Mouse (Mus musculus) cerebellum, adult 2 months (tissue): ENCODE data around the gene Ap1m1. TPM values are rescaled to one million over a fixed set of nuclear protein-coding genes. Genes with fewer than 3 reads are reported as not detected.

ENCODE experiments used
- DNase-seq, 2 experiments: peaks; one replicate each; pipeline ENCODE4 v3.0.0; 2021
- H3K27ac ChIP-seq: fragments of 200-500 bp; 2 replicates; pipeline ENCODE4 v1.5.1; 2012; ENCODE audit warnings: low read length, control low read depth, inconsistent platforms; ENCODE audit not compliant: insufficient read depth
- H3K27me3 ChIP-seq: fragments of 200-500 bp; 2 replicates; pipeline ENCODE4 v1.6.1; 2012; ENCODE audit warnings: inconsistent platforms, mild to moderate bottlenecking, low read length, moderate library complexity; ENCODE audit not compliant: control insufficient read depth, insufficient read depth
- H3K4me1 ChIP-seq: fragments of 200-500 bp; 2 replicates; pipeline ENCODE4 v1.6.1; 2011; ENCODE audit warnings: low read length; ENCODE audit not compliant: control insufficient read depth, insufficient read depth
- H3K4me3 ChIP-seq: fragments of 200-500 bp; replicated peaks from 2 replicates; pipeline ENCODE3; 2011; ENCODE audit warnings: mild to moderate bottlenecking, low read depth, low read length, control low read depth; ENCODE audit not compliant: insufficient read depth
- CTCF ChIP-seq: fragments of 200-500 bp; IDR thresholded peaks from 2 replicates; pipeline ENCODE4 v1.5.1; 2011; ENCODE audit warnings: low read depth, mild to moderate bottlenecking, control low read depth, low read length, moderate library complexity, borderline replicate concordance; ENCODE audit not compliant: insufficient read depth
- POLR2A ChIP-seq: fragments of 200-500 bp; IDR thresholded peaks from 2 replicates; pipeline ENCODE4 v1.6.1; 2011; ENCODE audit warnings: low read length, control low read depth, borderline replicate concordance; ENCODE audit not compliant: insufficient read depth
- WGBS: fragments of 180-500 bp; shearing (Covaris S2); methylation state at CpG from one replicate; pipeline ENCODE4 v1.1.7; 2018; 5-methylcytosine and 5-hydroxymethylcytosine counted together
- polyA plus RNA-seq: library from polyadenylated mRNA; depleted of rRNA; stranded (reverse); fragments of >200 nt; gene quantifications from 2 replicates; pipeline ENCODE4 v1.2.3, GENCODE M21; 2012; rRNA removed

The Ap1m1 gene
- polyA plus RNA-seq, 1 experiment, result 112 TPM

DNA sequence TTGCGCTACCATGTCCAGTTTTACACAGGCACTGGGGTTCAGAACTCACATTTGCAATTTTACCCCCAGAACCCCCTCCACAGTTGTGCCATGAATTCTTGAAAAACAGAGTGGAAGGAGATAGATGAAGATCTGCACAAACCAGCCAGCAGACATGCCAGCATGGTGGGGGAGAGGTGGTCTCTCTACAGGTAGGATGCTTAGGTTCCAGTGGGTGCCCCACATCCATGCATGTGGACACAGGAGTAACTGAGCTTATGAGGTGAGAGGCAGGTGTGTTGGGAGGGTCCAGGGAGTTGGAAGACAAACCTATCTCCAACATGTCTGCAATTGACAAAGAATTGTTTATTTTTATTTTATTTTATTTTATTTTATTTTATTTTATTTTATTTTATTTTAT lies 59.1 kb downstream of the Ap1m1 start:
- 100% methylated on average over 1 of the region's 1 CpGs for WGBS
- Histone ChIP-seq H3K27me3 (no peaks in the 10 kb centered on the region), H3K27ac (no peak overlapping the region), H3K4me1 (peaks cover 9% of the 10 kb centered on the region; the same call in 1 of the 2 replicates), H3K4me3 (no peak overlapping the region)
- no peak for DNase-seq
- TF ChIP-seq CTCF (no peak), POLR2A (no peak)

DNA sequence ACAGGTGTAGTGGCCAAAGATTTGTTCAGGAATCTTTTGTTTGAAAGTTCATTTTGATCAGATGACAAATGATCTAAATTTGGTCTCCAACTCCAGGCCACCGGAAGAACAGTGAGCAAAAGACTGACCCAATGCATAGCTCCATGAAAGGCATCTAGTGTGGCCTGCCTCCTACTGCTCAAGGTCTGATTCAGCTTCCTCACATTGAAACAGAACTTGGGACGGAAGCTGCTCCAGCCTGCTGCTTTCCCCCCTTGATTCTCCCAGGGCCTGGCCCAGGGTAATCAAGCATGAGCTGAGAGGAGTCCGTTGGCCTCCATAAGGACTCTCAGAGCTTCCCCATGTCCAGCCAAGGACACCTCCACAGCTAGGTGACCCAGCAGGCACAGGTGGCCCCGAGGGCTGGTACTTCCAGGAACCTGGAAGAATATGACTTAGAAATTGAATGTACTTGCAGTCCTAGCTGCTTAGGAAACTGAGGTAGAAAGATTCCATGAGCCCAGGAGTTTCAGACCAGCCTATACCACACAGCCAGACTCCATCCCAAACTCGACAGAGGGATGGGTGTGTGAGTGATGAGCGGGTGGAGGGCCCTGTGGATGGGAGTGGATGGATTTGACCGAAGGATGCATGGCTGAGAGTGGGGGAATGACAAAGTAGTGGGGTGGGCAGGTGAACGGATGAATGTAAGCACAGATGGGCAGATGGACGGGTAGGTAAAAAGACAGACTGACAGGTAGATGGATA lies 61.0 kb downstream of the Ap1m1 start:
- 76% methylated on average over 9 of the region's 9 CpGs for WGBS
- H3K4me1 ChIP-seq, result no peaks in the 10 kb centered on the region; the same call in 1 of the 2 replicates
- TF ChIP-seq CTCF (no peak), POLR2A (no peak)
- H3K4me3 ChIP-seq, result no peak overlapping the region
- no peaks in the 10 kb centered on the region for H3K27me3 ChIP-seq
- H3K27ac ChIP-seq, result no peak overlapping the region
- DNase-seq, result no peak

DNA sequence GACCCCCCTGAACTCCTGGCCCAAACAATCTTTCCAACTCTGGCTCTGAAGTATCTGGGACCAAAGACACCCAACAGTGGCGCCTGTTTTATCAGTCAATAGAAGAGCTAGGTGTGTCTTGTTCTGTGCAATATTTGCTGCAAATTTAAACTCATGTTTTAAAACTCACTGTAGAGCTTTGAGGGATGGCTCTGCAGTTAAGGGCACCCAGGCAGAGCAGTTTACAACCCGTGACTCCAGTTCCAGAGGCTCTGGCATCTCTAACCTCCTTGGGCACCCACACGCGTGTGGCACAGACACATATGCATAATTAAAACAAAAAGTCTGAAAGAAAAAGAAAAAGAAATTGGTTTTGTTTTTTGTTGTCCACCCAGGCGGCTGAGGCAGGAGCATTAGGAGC lies 61.7 kb downstream of the Ap1m1 start:
- WGBS, result 87% methylated on average over 5 of the region's 5 CpGs
- Histone ChIP-seq H3K4me3 (no peak overlapping the region), H3K27me3 (no peaks in the 10 kb centered on the region), H3K4me1 (no peaks in the 10 kb centered on the region), H3K27ac (no peak overlapping the region)
- DNase-seq, result no peak
- TF ChIP-seq CTCF (no peak), POLR2A (no peak)

DNA sequence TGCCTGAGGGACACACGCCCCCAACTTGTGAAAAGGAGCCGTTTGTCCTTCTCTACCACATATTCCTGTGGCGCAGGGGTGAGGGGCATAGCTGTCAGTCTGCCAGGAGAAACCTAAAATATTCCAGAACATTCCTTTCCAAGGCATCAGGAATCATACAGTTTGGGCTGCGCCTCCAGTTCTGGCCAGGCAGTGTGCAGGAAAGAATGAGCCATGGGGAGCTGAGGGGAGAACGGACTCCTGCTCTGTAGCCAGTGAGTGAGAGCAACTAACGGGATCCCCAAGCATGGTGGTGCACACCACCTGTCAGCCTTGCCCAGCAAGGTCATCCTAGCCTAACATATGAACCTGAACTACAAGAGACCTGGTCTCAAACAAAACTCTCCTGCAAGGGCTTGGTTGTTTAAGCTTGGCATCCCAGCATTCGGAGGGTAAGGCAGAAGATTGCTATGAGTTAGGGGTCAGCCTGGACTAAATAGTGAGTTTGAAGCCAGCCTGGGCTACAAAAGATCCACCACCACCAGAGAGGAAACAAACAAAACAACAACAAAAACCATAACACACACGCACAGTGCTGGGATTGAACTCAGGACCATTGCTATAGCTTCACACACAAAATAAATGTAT lies 63.3 kb downstream of the Ap1m1 start:
- DNase-seq, result no peak
- no peak overlapping the region for H3K4me3 ChIP-seq
- no peaks in the 10 kb centered on the region for H3K4me1 ChIP-seq
- TF ChIP-seq POLR2A (no peak), CTCF (no peak)
- H3K27ac ChIP-seq, result no peak overlapping the region; the same call in 1 of the 2 replicates
- no peaks in the 10 kb centered on the region for H3K27me3 ChIP-seq
- 64% methylated on average over 8 of the region's 8 CpGs for WGBS

DNA sequence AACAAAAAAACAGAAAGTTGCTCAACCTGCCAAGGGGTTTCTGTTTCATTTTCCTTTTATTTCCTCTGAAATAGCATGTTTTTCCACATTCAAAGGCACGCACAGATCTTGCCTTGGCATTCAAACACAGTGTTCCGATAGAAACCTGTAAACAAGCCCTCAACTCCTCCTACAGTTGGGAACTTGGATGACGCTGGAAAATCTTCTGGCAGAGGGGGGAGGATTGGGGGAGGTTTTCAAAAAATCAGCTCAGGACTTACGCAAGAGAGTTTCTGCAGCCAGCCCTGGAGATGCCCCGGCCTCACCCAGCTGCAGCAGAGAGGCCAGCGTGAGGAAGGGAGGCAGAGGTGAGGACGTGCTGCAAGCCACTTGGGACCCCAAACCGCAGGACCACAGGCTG lies 63.8 kb downstream of the Ap1m1 start:
- no peaks in the 10 kb centered on the region for H3K27me3 ChIP-seq
- no peak overlapping the region for H3K4me3 ChIP-seq
- no peaks in the 10 kb centered on the region for H3K4me1 ChIP-seq
- WGBS, result 63% methylated on average over 8 of the region's 8 CpGs
- TF ChIP-seq CTCF (no peak), POLR2A (no peak)
- DNase-seq, result no peak
- H3K27ac ChIP-seq, result no peak overlapping the region

DNA sequence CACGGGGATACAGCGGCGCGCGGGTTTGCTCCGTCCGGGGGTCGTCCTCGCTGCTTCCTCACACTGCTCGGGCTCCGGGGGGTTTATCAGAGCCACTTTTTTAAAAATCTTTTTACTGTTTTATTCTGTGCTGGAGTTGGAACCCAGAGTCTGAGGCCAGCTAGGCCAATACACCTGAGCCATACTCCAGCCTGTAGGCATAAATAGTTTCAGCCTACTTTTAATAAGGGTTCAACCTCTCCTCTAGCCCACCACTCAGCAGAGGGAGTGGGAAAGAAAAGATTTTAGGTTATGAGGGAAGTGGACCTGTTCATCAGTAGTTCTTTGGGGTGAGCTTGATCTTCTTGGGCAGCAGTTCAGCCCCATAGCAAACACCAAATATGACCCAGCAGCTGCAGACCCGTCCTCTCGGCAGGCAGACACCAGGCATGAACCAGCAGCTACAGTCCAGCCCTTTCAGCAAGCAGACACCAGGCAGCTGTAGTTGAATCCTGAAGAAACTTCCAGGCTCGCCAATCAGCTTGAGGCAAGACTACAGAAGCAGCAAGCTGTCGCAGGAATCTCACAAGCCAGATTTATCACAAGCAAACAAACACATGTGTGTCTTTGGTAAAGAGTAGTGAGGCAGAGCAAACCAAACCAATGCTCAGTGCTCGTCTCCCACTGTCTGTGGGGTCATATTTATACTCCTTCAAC lies 65.5 kb downstream of the Ap1m1 start, which contains the start of gene Gm10282:
Gene Gm10282 (minus strand): TSS at position 51 of the 696 bp plus-strand sequence.
- H3K4me3 ChIP-seq, result no peak within 1 kb of the TSS
- no peak within 1 kb of the TSS for H3K27ac ChIP-seq
- WGBS, result 75% methylated on average over 16 of the region's 16 CpGs
- no peaks in the 10 kb centered on the region for H3K27me3 ChIP-seq
- no peak for DNase-seq
- TF ChIP-seq CTCF, result no peak
- no peak for TF ChIP-seq POLR2A
- no peaks in the 10 kb centered on the region for H3K4me1 ChIP-seq

DNA sequence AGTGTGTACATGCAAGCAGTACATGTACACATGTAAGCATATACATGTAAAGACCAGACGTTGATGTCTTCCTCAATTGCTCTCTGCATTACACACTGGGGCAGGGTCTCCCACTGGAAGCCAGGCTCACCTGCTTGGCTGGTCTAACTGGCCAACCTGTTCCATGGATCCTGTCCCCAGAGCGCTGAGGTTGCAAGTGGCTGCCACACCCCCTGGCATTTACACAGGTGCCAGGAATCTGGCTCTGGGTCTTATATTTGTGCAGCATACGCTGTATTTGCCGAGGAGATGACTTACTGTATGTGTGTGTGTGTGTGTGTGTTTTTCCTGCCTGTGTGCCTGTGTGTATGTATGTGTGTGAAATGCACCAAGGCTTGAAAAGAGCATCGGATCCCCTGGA lies 67.1 kb downstream of the Ap1m1 start:
- H3K4me1 ChIP-seq, result peaks cover 4% of the 10 kb centered on the region
- TF ChIP-seq POLR2A (no peak), CTCF (no peak)
- no peak for DNase-seq
- no peak overlapping the region for H3K27ac ChIP-seq
- no peaks in the 10 kb centered on the region for H3K27me3 ChIP-seq
- no peak overlapping the region for H3K4me3 ChIP-seq
- 89% methylated on average over 5 of the region's 5 CpGs for WGBS

Other genes starting within 250 kb of the Ap1m1 start
- 0.18 and 0.24 TPM in 2 replicates for gene Cyp4f18, start 230.4 kb upstream of the Ap1m1 start, polyA plus RNA-seq
- gene Olfr372, start 198.8 kb upstream of the Ap1m1 start, polyA plus RNA-seq, result 0.10 TPM in 1 of 2 replicates, not detected in the other
- not detected in 2 replicates for gene Olfr373, start 156.8 kb upstream of the Ap1m1 start, polyA plus RNA-seq
- gene Olfr374, start 133.0 kb upstream of the Ap1m1 start, polyA plus RNA-seq, result not detected in 2 replicates
- gene Tpm4, start 105.0 kb upstream of the Ap1m1 start, polyA plus RNA-seq, result 40.2 and 43.5 TPM in 2 replicates
- 67.6 and 68.7 TPM in 2 replicates for gene Rab8a, start 78.8 kb upstream of the Ap1m1 start, polyA plus RNA-seq
- gene Hsh2d, start 50.4 kb upstream of the Ap1m1 start, polyA plus RNA-seq, result 0.11 TPM in 1 of 2 replicates, not detected in the other
- not detected in 2 replicates for gene Cib3, start 27.2 kb upstream of the Ap1m1 start, polyA plus RNA-seq
- not detected in 2 replicates for gene Gm11034, start 26.4 kb upstream of the Ap1m1 start, polyA plus RNA-seq
- 71.2 and 78.5 TPM in 2 replicates for gene Fam32a, start 20.3 kb upstream of the Ap1m1 start, polyA plus RNA-seq
- 3.9 TPM in 2 replicates for gene Gm10282, start 65.2 kb downstream of the Ap1m1 start, polyA plus RNA-seq
- 6.3 and 7.1 TPM in 2 replicates for gene Klf2, start 79.0 kb downstream of the Ap1m1 start, polyA plus RNA-seq
- gene Eps15l1, start 181.4 kb downstream of the Ap1m1 start, polyA plus RNA-seq, result 74.4 and 77.9 TPM in 2 replicates
- gene Calr3, start 203.9 kb downstream of the Ap1m1 start, polyA plus RNA-seq, result 3.0 and 4.4 TPM in 2 replicates
- 8.5 and 10.4 TPM in 2 replicates for gene 1700030K09Rik, start 203.9 kb downstream of the Ap1m1 start, polyA plus RNA-seq
- gene Cherp, start 235.2 kb downstream of the Ap1m1 start, polyA plus RNA-seq, result 54.5 and 65.5 TPM in 2 replicates